9 mouse cellular contexts compared by ENCODE assay signal in genomic region chr9:49246839-49247238, GRCm38 (mm10). TPM values are rescaled to one million over a fixed set of nuclear protein-coding genes. Genes with fewer than 3 reads are reported as not detected.
A peak's percentile ranks its signal among the peaks of the same experiment; 100 is the strongest.
DNase-seq lines count a peak whose midpoint lies in the region; ATAC-seq and TF ChIP-seq lines count a peak whose summit lies in the region.
"Had no signal": no experiment of that assay in that cellular context is flagged by ENCODE, and none has a peak within 500 bp of the region (broad histone marks: within the 10 kb centered on the region; RNA-seq: fewer than 3 reads in every experiment).

No protein-coding gene starts in this region.

- TF ChIP-seq CTCF in forebrain, postnatal 0 days (IDR thresholded peaks at IDR 0.05; ENCODE audit: low read depth) = peak; percentile 57
- TF ChIP-seq CTCF in G1E (IDR thresholded peaks at IDR 0.05; ENCODE audit: low read depth, low read length) = peak; percentile 20; the same call in 1 of the 2 replicates

- H3K36me3 ChIP-seq in forebrain, postnatal 0 days (ENCODE audit: insufficient read depth) = no peaks in the 10 kb centered on the region
- H3K36me3 ChIP-seq in forebrain, embryonic 12.5 days (replicated peaks) = no peaks in the 10 kb centered on the region
- no peaks in the 10 kb centered on the region for H3K36me3 ChIP-seq in G1E (replicated peaks)
- H3K36me3 ChIP-seq: limb, embryonic 12.5 days had no signal

- no peak overlapping the region for H3K4me2 ChIP-seq in forebrain, postnatal 0 days (ENCODE audit: low read depth)
- no peak overlapping the region for H3K4me2 ChIP-seq in forebrain, embryonic 12.5 days
- H3K4me2 ChIP-seq: limb, embryonic 12.5 days had no signal

- 33% methylated on average over 7 of the region's 7 CpGs for WGBS in forebrain, postnatal 0 days
- WGBS in forebrain, embryonic 12.5 days = 35% methylated on average over 7 of the region's 7 CpGs

- intact Hi-C loops in heart, postnatal 36 days (cut with DNase I) = loop anchor here (1.0 to 5.0 kb wide), 2 partner anchors 165 to 242 kb away; partner anchors contain the start of gene Tmprss5
- intact Hi-C loops in left cerebral cortex, postnatal 14 days (cut with DNase I) = loop anchor here (1.0 kb wide), 1 partner anchor 242 kb away; no protein-coding TSS in a partner anchor

- ATAC-seq in forebrain, postnatal 0 days = no peak
- no peak for ATAC-seq in forebrain, embryonic 12.5 days (ENCODE audit: low FRiP score)
- no peak for ATAC-seq in G1E (ENCODE audit: extremely low read depth, insufficient number of reproducible peaks, low FRiP score, poor library complexity, severe bottlenecking)

- H3K27me3 ChIP-seq in forebrain, postnatal 0 days (ENCODE audit: insufficient read depth, low read length) = no peaks in the 10 kb centered on the region
- H3K27me3 ChIP-seq in forebrain, embryonic 12.5 days = no peaks in the 10 kb centered on the region
- no peaks in the 10 kb centered on the region for H3K27me3 ChIP-seq in G1E (ENCODE audit: insufficient read depth, low read length)
- H3K27me3 ChIP-seq: limb, embryonic 12.5 days had no signal

- H3K27ac ChIP-seq in forebrain, postnatal 0 days (ENCODE audit: low read depth, low read length) = no peak overlapping the region
- H3K27ac ChIP-seq in forebrain, embryonic 12.5 days = no peak overlapping the region
- H3K27ac ChIP-seq: limb, embryonic 12.5 days had no signal

- no peaks in the 10 kb centered on the region for H3K9me3 ChIP-seq in forebrain, postnatal 0 days (ENCODE audit: low read length)
- H3K9me3 ChIP-seq in forebrain, embryonic 12.5 days = no peaks in the 10 kb centered on the region
- no peaks in the 10 kb centered on the region for H3K9me3 ChIP-seq in G1E (replicated peaks)
- H3K9me3 ChIP-seq: limb, embryonic 12.5 days had no signal

- H3K9ac ChIP-seq in forebrain, postnatal 0 days = no peak overlapping the region
- no peak overlapping the region for H3K9ac ChIP-seq in forebrain, embryonic 12.5 days
- H3K9ac ChIP-seq: limb, embryonic 12.5 days had no signal

- H3K4me3 ChIP-seq in forebrain, postnatal 0 days (ENCODE audit: low read depth, low read length) = no peak overlapping the region
- no peak overlapping the region for H3K4me3 ChIP-seq in forebrain, embryonic 12.5 days (replicated peaks)
- no peak overlapping the region for H3K4me3 ChIP-seq in G1E (ENCODE audit: low read depth, low read length)
- H3K4me3 ChIP-seq: limb, embryonic 12.5 days had no signal

- H3K4me1 ChIP-seq in forebrain, postnatal 0 days (ENCODE audit: insufficient read depth) = no peaks in the 10 kb centered on the region
- H3K4me1 ChIP-seq in forebrain, embryonic 12.5 days = peaks cover 5% of the 10 kb centered on the region; the same call in 1 of the 2 replicates
- no peaks in the 10 kb centered on the region for H3K4me1 ChIP-seq in G1E (ENCODE audit: insufficient read depth, low read depth, low read length)
- H3K4me1 ChIP-seq: limb, embryonic 12.5 days had no signal

- DNase-seq in forebrain, postnatal 0 days = peak; percentile 27
- no peak for DNase-seq in G1E (ENCODE audit: low spot score)
- DNase-seq in cerebellum, adult 9-11 months = peak; percentile 14
- peak; percentile 70 to 78 for DNase-seq in heart, postnatal 36 days
- peak; percentile 52 to 73 for DNase-seq in left cerebral cortex, postnatal 14 days (ENCODE audit: low spot score in 2 of 2)
- DNase-seq in ovary, postnatal 36 days (ENCODE audit: low spot score) = peak; percentile 71
- DNase-seq in urinary bladder, postnatal 36 days (ENCODE audit: low spot score in 2 of 2) = peak; percentile 29 to 67

RNA-seq across cellular contexts. Expression of gene Gm4894, which starts 3.5 kb away (rescaled TPM):
- total RNA-seq in forebrain, postnatal 0 days (2014; rRNA removed) = not detected in 2 replicates
- not detected in 2 replicates for polyA plus RNA-seq in forebrain, postnatal 0 days (2015; fragmentation: Nextera tagmentation; extraction: Ambion mirVana)
- polyA plus RNA-seq in forebrain, embryonic 12.5 days (2016; fragmentation: Nextera tagmentation; extraction: Ambion mirVana) = not detected in 2 replicates
- total RNA-seq in G1E (2014; fragmentation: Nextera tagmentation) (not detected in 2 replicates), G1E (2017) (0.11 and 0.23 TPM in 2 replicates)
- not detected in 2 replicates for polyA plus RNA-seq in G1E (2012)
- not detected for total RNA-seq in heart, postnatal 36 days (2021)
- total RNA-seq in left cerebral cortex, postnatal 14 days (2021) = not detected
- polyA plus RNA-seq: limb, embryonic 12.5 days had no signal
